Mouse (Mus musculus): ENCODE measurements around the gene Tmem119. TPM values are rescaled to one million over a fixed set of nuclear protein-coding genes. Genes with fewer than 3 reads are reported as not detected.
"Not testable (repeated sequence)": the region's sequence is repeated elsewhere in the genome, so short reads cannot be mapped to it uniquely, and the experiment has no call there.

The Tmem119 gene
- polyA plus RNA-seq, 1 experiment: 59.9 TPM

- 29% methylated on average over 19 of the region's 19 CpGs for WGBS
- TF ChIP-seq CTCF (IDR thresholded peaks at IDR 0.05; ENCODE audit: insufficient read depth, low read length): no peak
- no peak for TF ChIP-seq POLR2A (IDR thresholded peaks at IDR 0.05; ENCODE audit: borderline replicate concordance, extremely low read depth, low read depth, low read length)
- DNase-seq: no peak
- H3K4me1 ChIP-seq (ENCODE audit: control insufficient read depth, insufficient read depth, low read length): no peaks in the 10 kb centered on the region
- H3K4me3 ChIP-seq (replicated peaks; ENCODE audit: extremely low read depth, low read depth, low read length): no peak overlapping the region
Measured at GRCm38 (mm10) chr5:113797149-113797882, 3.0 kb downstream of the Tmem119 start.

GRCm38 (mm10) chr5:113796401-113797148, 3.7 kb downstream of the Tmem119 start:
- TF ChIP-seq POLR2A (IDR thresholded peaks at IDR 0.05; ENCODE audit: borderline replicate concordance, extremely low read depth, low read depth, low read length) (no peak), CTCF (IDR thresholded peaks at IDR 0.05; ENCODE audit: insufficient read depth, low read length) (no peak)
- no peaks in the 10 kb centered on the region for H3K4me1 ChIP-seq (ENCODE audit: control insufficient read depth, insufficient read depth, low read length)
- no peak overlapping the region for H3K4me3 ChIP-seq (replicated peaks; ENCODE audit: extremely low read depth, low read depth, low read length)
- DNase-seq: no peak
- 7% methylated on average over 13 of the region's 13 CpGs for WGBS

- 66% methylated on average over 16 of the region's 16 CpGs for WGBS
- TF ChIP-seq POLR2A (IDR thresholded peaks at IDR 0.05; ENCODE audit: borderline replicate concordance, extremely low read depth, low read depth, low read length) (no peak), CTCF (IDR thresholded peaks at IDR 0.05; ENCODE audit: insufficient read depth, low read length) (no peak)
- DNase-seq: no peak
- Histone ChIP-seq H3K4me3 (replicated peaks; ENCODE audit: extremely low read depth, low read depth, low read length) (no peak overlapping the region), H3K4me1 (ENCODE audit: control insufficient read depth, insufficient read depth, low read length) (peaks cover 2% of the 10 kb centered on the region; the same call in 1 of the 2 replicates)
Measured at GRCm38 (mm10) chr5:113791197-113792095, 8.9 kb downstream of the Tmem119 start.

- peaks cover 2% of the 10 kb centered on the region; the same call in 1 of the 2 replicates for H3K4me1 ChIP-seq (ENCODE audit: control insufficient read depth, insufficient read depth, low read length)
- 36% methylated on average over 11 of the region's 11 CpGs for WGBS
- H3K4me3 ChIP-seq (replicated peaks; ENCODE audit: extremely low read depth, low read depth, low read length): no peak overlapping the region
- TF ChIP-seq CTCF (IDR thresholded peaks at IDR 0.05; ENCODE audit: insufficient read depth, low read length) (no peak), POLR2A (IDR thresholded peaks at IDR 0.05; ENCODE audit: borderline replicate concordance, extremely low read depth, low read depth, low read length) (no peak)
- no peak for DNase-seq
Measured at GRCm38 (mm10) chr5:113790453-113791196, 9.7 kb downstream of the Tmem119 start.

GRCm38 (mm10) chr5:113789075-113789788, 11.1 kb downstream of the Tmem119 start:
- 46% methylated on average over 7 of the region's 7 CpGs for WGBS
- TF ChIP-seq CTCF (IDR thresholded peaks at IDR 0.05; ENCODE audit: insufficient read depth, low read length) (no peak), POLR2A (IDR thresholded peaks at IDR 0.05; ENCODE audit: borderline replicate concordance, extremely low read depth, low read depth, low read length) (no peak)
- no peak for DNase-seq
- Histone ChIP-seq H3K4me1 (ENCODE audit: control insufficient read depth, insufficient read depth, low read length) (peaks cover 2% of the 10 kb centered on the region; the same call in 1 of the 2 replicates), H3K4me3 (replicated peaks; ENCODE audit: extremely low read depth, low read depth, low read length) (no peak overlapping the region)

- peaks cover 2% of the 10 kb centered on the region; the same call in 1 of the 2 replicates for H3K4me1 ChIP-seq (ENCODE audit: control insufficient read depth, insufficient read depth, low read length)
- DNase-seq: no peak
- TF ChIP-seq CTCF (IDR thresholded peaks at IDR 0.05; ENCODE audit: insufficient read depth, low read length) (no peak), POLR2A (IDR thresholded peaks at IDR 0.05; ENCODE audit: borderline replicate concordance, extremely low read depth, low read depth, low read length) (no peak)
- 65% methylated on average over 6 of the region's 6 CpGs for WGBS
- H3K4me3 ChIP-seq (replicated peaks; ENCODE audit: extremely low read depth, low read depth, low read length): no peak overlapping the region
Measured at GRCm38 (mm10) chr5:113788645-113789044, 11.7 kb downstream of the Tmem119 start.

- peaks cover 2% of the 10 kb centered on the region for H3K4me1 ChIP-seq (ENCODE audit: control insufficient read depth, insufficient read depth, low read length)
- H3K4me3 ChIP-seq (replicated peaks; ENCODE audit: extremely low read depth, low read depth, low read length): no peak overlapping the region
- no peak for TF ChIP-seq POLR2A (IDR thresholded peaks at IDR 0.05; ENCODE audit: borderline replicate concordance, extremely low read depth, low read depth, low read length)
- DNase-seq: no peak
- WGBS: 51% methylated on average over 5 of the region's 5 CpGs
Measured at GRCm38 (mm10) chr5:113786985-113787384, 13.3 kb downstream of the Tmem119 start.

GRCm38 (mm10) chr5:113784104-113784503, 16.2 kb downstream of the Tmem119 start:
- H3K4me3 ChIP-seq (replicated peaks; ENCODE audit: extremely low read depth, low read depth, low read length); DNase-seq; H3K4me1 ChIP-seq (ENCODE audit: control insufficient read depth, insufficient read depth, low read length): not testable (repeated sequence)
- WGBS: 36% methylated on average over 3 of the region's 3 CpGs

Data from lung, adult 2 months (tissue).